Mouse (Mus musculus) layer of hippocampus, postnatal 36 days (tissue): Measurements from ENCODE around the gene Apobec2. TPM values are rescaled to one million over a fixed set of nuclear protein-coding genes. Genes with fewer than 3 reads are reported as not detected.

Experiments used
- DNase-seq, 2 experiments: peaks; one replicate each; pipeline ENCODE4 v3.0.0; 2022
- total RNA-seq, 2 experiments: library from RNA; stranded (reverse); gene quantifications; 2 replicates each; pipeline ENCODE4 v1.2.3; 2021

Apobec2 gene
- total RNA-seq, 2 experiments from 2014 or later, result not detected

DNA sequence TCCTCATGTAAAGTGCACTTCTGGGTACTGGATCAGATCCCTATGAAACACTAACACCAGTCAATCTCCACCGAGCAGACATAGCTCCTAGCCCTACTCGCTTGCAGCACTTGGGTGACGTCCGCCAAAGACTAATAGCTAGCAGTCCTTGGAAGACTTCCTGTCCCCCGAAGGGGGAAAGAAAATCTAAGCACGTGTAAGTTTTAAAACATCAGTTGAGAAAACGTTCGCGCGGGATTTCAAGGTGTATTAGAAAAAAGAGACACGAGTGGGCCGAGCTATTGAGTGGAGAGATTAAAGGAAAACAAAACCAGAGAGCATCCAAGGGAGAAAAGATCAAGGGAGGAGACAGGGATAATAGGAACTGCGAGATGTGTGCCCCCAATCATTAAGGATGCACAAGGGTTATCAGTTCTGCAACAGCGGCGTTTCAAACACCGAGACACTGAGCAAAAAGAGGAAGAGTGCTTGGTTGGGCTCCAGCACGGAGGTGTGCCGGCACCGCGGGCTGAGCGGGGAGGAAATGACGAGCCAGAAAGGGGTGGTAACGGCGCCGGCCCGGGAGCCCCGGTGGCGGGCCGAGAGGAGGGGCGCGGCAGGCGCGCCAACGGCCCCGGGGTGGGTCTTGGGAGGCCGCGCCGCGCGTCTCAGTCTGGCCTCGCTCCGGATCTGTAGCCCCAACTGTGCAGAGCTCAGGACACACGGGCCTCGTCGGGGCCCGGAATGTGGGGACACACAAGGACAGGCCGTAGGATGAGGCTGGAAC, 24.0 kb downstream of the Apobec2 start:
- peak; percentile 54 to 64 for DNase-seq

GRCm38 (mm10) chr17:48407910-48408525, 24.7 kb downstream of the Apobec2 start:
- DNase-seq, result no peak

- no peak for DNase-seq
Measured at GRCm38 (mm10) chr17:48407154-48407553, 25.6 kb downstream of the Apobec2 start.

- DNase-seq, result no peak
Measured at GRCm38 (mm10) chr17:48404706-48405105, 28.0 kb downstream of the Apobec2 start.

- DNase-seq, result no peak
Measured at GRCm38 (mm10) chr17:48403848-48404247, 28.9 kb downstream of the Apobec2 start.

DNA sequence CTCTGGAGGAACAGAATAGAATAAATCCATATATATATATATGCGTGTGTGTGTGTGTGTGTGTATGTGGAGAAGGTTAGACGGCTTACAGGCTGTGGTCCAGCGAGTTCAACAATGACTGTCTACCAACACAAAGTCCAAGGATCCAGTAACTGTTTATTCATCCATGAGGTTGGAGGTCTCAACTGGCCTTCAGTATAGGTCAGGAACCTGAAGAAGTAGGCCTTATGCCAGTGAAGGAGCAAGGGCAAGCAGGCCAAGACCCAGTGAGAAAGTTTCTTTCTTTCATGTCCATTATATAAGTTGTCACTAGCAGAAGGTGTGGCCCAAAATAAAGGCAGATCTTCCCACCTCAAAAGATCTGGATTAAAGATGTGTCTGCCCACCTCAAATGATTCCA, 30.0 kb downstream of the Apobec2 start:
- DNase-seq, result no peak

- DNase-seq, result no peak
Measured at GRCm38 (mm10) chr17:48401710-48402109, 31.0 kb downstream of the Apobec2 start.

DNA sequence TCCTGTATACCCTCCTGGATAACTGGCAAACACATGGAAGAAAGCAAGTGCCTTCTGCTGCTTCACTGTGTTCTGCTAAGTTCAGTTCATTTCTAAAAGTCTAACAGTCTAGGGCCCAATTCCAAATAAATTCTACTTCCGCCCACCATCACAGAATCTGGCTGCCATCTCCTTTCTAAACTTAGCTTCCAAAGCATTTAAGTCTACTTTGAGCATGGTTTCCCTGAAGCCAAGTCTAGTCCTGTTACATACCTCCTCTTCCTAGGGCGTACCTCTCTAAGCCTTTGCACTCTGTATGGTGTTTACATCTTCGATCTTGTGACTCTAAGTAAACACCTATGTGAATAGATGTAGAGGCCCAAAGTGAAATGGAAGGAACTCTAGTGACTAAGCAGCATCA, 40.1 kb downstream of the Apobec2 start:
- DNase-seq, result no peak

DNA sequence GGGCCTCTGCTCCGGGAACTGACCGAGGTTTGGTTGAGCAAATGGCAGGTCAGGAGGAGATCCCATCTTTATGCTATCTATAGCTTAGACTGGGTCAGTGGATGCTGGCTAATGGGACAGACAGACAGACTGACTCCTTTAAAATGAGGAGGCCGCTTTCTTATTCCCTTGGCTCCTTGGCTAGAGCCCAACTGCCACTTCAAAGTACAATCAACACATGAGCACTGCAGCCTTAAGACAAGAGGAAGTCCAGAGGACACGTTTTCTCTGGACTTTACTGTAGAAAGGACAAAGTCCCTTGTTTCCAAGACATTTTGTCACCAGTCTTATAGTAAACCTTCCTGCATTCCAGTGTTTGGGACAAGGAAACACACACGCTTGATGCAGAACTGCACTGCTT, 41.3 kb downstream of the Apobec2 start:
- DNase-seq, result no peak

DNA sequence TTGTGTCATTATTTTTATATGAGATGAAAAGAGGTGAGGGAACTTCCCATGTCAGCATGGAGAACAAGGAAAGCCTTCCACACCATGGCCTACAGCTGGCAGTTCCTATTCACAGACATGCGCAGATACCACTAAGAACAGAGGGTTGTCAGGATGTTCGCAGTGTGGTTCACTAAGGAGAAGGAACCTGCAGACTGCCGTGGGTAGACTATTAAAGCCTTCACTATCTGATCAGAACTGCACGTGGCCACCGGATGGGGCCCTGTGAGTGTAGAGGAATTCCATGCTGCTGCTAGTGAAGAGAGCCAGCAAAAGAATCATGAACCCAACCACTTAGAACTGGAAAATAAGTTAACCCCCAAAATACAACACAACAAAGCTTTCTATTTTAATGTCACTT, 43.3 kb downstream of the Apobec2 start:
- DNase-seq, result no peak

- DNase-seq, result no peak
Measured at GRCm38 (mm10) chr17:48388666-48389065, 44.1 kb downstream of the Apobec2 start.

DNA sequence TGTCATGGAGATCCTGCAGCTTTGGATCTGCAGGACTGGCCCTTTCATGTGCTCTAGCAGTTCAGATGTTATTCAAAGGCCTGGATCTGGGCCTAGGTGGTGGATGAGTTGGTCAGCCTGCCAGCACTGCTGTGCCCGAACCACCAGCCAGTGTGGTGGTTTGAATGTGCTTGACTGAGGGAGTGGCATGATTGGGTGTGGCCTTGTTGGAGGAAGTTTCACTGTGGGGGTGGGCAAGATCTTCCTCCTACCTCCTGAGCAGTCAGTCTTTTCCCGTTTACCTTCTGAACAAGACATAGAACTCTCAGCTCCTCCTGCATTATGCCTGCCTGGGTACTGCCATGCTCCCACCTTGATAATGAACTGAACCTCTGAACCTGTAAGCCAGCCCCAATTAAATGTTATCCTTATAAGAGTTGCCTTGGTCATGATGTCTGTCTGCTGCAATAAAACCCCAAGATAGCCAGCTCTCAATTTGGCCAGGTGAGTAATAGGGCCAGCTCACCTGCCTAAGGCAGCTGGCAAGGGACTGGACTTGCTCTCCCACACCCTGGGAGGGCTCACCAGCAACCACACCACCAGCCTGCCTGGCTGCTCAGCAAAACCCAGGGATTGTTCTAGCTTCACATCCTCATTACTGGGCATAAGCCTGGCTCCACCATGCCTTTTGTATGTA, 46.8 kb downstream of the Apobec2 start:
- DNase-seq, result no peak

- DNase-seq, result no peak
Measured at GRCm38 (mm10) chr17:48379050-48379449, 53.7 kb downstream of the Apobec2 start.

- no peak for DNase-seq
Measured at GRCm38 (mm10) chr17:48376102-48376501, 56.6 kb downstream of the Apobec2 start.

- DNase-seq, result no peak
Measured at GRCm38 (mm10) chr17:48372987-48373386, 59.7 kb downstream of the Apobec2 start.

DNA sequence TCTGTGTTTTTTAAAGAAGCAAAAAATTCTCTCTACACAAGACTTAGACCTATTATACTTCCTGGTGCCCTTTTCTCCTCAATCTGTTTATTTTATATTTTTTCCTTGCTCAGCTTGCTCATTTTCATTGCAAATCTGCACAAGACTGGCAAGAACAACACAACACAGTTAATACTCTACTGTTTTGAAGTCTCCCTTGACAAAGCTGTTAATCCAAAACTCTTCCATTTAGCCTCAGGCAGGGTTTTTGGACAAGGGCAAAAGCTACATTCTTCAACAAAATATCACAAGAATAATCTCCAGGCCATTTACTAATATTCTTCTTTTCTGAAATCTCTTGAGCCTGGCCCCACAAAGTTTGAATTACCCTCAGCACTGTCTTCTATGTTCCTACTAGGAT, 61.1 kb downstream of the Apobec2 start:
- DNase-seq, result no peak

Other genes starting within 250 kb of the Apobec2 start
- gene Trem1, start 200.2 kb downstream of the Apobec2 start, total RNA-seq, result not detected
- gene Trem3, start 185.2 kb downstream of the Apobec2 start, total RNA-seq, result not detected
- gene Treml4, start 168.6 kb downstream of the Apobec2 start, total RNA-seq, result not detected
- under 1 TPM; 0.28 to 0.30 TPM for gene Treml2, start 133.4 kb downstream of the Apobec2 start, total RNA-seq
- gene B430306N03Rik, start 116.8 kb downstream of the Apobec2 start, total RNA-seq, result under 1 TPM in 1 of 2 experiments, not detected in 1; 0.22 TPM
- 1 to 10 TPM; 8.8 to 9.6 TPM for gene Trem2, start 86.5 kb downstream of the Apobec2 start, total RNA-seq
- not detected for gene Treml1, start 73.0 kb downstream of the Apobec2 start, total RNA-seq
- 10 to 100 TPM; 27.2 to 34.4 TPM for gene Nfya, start 23.0 kb downstream of the Apobec2 start, total RNA-seq
- gene Oard1, start 22.9 kb downstream of the Apobec2 start, total RNA-seq, result 10 to 100 TPM; 12.3 to 13.6 TPM
- gene Tspo2, start 18.6 kb upstream of the Apobec2 start, total RNA-seq, result not detected
- under 1 TPM; 0.27 to 0.30 TPM for gene Unc5cl, start 22.0 kb upstream of the Apobec2 start, total RNA-seq